Mouse (Mus musculus) lung, postnatal 0 days (tissue): ENCODE data around the gene Sbk2.

Experiments
- CTCF ChIP-seq: IDR thresholded peaks from 2 replicates; pipeline ENCODE4 v1.5.1; 2016; ENCODE audit warnings: antibody characterized with exemption, mild to moderate bottlenecking
- EP300 ChIP-seq: IDR thresholded peaks from 2 replicates; pipeline ENCODE4 v1.6.1; 2016; ENCODE audit warnings: antibody characterized with exemption, mild to moderate bottlenecking, control low read depth

DNA sequence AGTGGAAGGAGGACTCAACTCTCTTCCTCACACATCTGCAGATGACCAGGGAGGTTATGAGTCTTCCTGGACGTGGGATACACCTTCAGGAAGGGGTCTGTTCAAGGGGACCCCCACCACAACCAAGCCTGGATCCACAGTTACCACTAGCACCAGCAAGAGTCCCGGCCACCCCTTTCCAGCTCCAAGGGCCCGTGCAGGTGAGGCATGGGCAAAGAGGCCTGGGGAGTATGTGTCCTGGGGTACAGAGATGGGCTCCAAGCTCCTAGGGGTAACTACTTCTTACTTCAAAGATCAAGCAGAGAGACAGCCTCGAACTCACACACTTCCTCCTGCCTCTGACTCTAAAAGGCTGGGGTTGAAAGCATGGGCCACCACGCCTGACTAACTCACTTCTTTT lies 21.5 kb downstream of the Sbk2 start:
- TF ChIP-seq CTCF = no peak
- TF ChIP-seq EP300 = no peak
